Mouse (Mus musculus) Patski (cell line): ENCODE measurements around the gene Mpdz. TPM values are rescaled to one million over a fixed set of nuclear protein-coding genes. Genes with fewer than 3 reads are reported as not detected.

Experiments used
- ATAC-seq: fragments of 100-300 bp; one replicate; pipeline ENCODE4 v1.8.0; 2021
- CTCF ChIA-PET: fragments of 350-600 bp; sonication (Branson Sonifier 250); formaldehyde crosslinking; loops from one replicate; lab custom pipeline; 2022; ENCODE audit warnings: inconsistent platforms; lab: Charles Lee
- POLR2A ChIA-PET: fragments of 350-600 bp; sonication (Branson Sonifier 250); formaldehyde crosslinking; loops from one replicate; lab custom pipeline; 2022; ENCODE audit warnings: antibody characterized with exemption, inconsistent platforms; lab: Charles Lee
- DNase-seq: peaks from one replicate; pipeline ENCODE4 v3.0.0-alpha.2; 2011; ENCODE audit warnings: low read depth, low spot score
- H3K27me3 ChIP-seq: fragments of 371-371 bp; one replicate; pipeline ENCODE4 v1.5.1; 2021
- CTCF ChIP-seq: fragments of 100-300 bp; IDR thresholded peaks from one replicate; pipeline ENCODE4 v1.5.1; 2021
- in situ Hi-C: fragments of 300-500 bp; cut with MboI; formaldehyde crosslinking; loops from 3 replicates; pipeline ENCODE4 v1.11.1; 2018; ENCODE audit warnings: low pct_unique_long_range_greater_than_20kb, mixed read lengths
- polyA plus RNA-seq: library from polyadenylated mRNA; unstranded; gene quantifications from one replicate; pipeline ENCODE4 v1.2.3, GENCODE M21; 2021

Mpdz gene
- polyA plus RNA-seq, 1 experiment from 2014 or later, result 27.0 TPM

DNA sequence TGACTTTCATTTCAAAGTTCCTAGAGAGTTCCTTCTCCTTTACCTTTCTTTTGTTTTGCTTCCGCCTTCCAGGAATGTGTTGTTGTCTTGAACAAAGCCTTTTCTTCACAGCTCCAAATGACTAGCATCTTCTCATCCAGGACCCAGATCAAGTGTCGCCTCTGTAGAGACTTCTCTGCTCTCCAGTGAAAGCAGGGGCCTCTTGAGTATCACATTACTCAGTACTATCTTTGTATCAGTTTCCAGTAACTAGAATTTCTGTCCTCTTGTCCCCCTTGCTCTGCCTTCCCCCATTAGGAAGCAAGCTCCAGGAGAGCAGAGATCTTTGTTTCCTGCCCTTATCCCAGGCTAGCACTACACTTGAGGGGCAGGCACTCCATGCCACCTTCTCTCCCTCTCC, 9.6 kb upstream of the Mpdz start:
- in situ Hi-C loops, result no loop called here

DNA sequence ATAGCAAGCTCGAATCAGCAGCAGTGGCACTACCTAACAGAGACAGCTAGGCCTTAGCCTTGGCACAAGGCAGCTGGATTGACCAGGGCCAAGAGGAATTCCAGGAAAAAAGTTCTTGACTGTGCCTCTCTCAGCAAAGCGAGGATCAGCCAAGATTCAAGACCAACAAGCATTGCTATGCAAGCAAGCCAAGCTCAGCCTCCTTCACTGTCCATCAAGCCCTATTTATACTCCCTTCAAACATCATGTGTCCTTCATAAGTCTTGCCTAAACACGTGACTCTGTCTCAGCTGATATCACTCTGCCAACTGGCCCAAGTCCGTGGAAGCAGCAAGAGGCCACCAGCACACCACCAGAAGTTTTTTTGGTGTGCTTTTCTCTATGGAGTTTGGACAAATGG, 6.8 kb upstream of the Mpdz start:
- in situ Hi-C loops, result no loop called here
- CTCF ChIA-PET, result no interaction called here
- TF ChIP-seq CTCF, result no peak

More for the DNA sequence above, 9.6 kb upstream of the Mpdz start:
- ATAC-seq (no peak), DNase-seq (no peak)
- no peaks in the 10 kb centered on the region for H3K27me3 ChIP-seq
- TF ChIP-seq CTCF, result no peak
- ChIA-PET CTCF (no interaction called here), POLR2A (interaction anchor here (0.6 kb wide), 1 partner anchor 69 kb away, joined by 5 read pairs; no protein-coding TSS in a partner anchor)

DNA sequence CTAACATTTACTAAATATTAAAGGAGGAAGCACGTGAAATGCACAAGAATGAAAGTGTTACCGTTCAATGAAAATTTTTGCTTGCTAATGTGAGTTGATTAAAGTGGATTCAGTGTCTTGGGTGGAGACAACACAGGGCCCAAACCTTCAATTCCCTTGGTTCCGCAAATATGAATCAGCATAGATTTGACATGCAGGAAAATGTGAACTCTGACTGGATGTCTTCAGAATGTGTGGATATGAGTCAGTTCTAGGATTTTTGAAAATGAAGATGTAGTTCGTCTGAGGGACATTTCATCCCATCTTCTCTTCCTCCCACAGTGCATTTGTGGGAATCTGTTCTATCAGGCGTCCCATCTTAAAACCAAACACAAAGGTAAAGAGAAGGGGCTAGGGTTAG, 951 bp upstream of the Mpdz start:
- DNase-seq (no peak), ATAC-seq (no peak)
- ChIA-PET CTCF (no interaction called here), POLR2A (no interaction called here)
- H3K27me3 ChIP-seq, result no peaks in the 10 kb centered on the region
- no peak for TF ChIP-seq CTCF
- in situ Hi-C loops, result no loop called here

More for the DNA sequence above, 6.8 kb upstream of the Mpdz start:
- DNase-seq (no peak), ATAC-seq (no peak)
- no peaks in the 10 kb centered on the region for H3K27me3 ChIP-seq
- POLR2A ChIA-PET, result interaction anchor here (0.6 kb wide), 1 partner anchor 259 kb away, joined by 4 read pairs; no protein-coding TSS in a partner anchor

- H3K27me3 ChIP-seq, result no peaks in the 10 kb centered on the region
- no peak for DNase-seq
- TF ChIP-seq CTCF, result no peak
- no peak for ATAC-seq
- in situ Hi-C loops, result no loop called here
- CTCF ChIA-PET, result no interaction called here
- POLR2A ChIA-PET, result no interaction called here
Measured at GRCm38 (mm10) chr4:81433961-81434360, 8.7 kb downstream of the Mpdz start.

- H3K27me3 ChIP-seq, result no peaks in the 10 kb centered on the region
- CTCF ChIA-PET, result no interaction called here
- POLR2A ChIA-PET, result no interaction called here
- in situ Hi-C loops, result no loop called here
- DNase-seq, result no peak
- ATAC-seq, result no peak
- no peak for TF ChIP-seq CTCF
Measured at GRCm38 (mm10) chr4:81430826-81431225, 11.8 kb downstream of the Mpdz start.

DNA sequence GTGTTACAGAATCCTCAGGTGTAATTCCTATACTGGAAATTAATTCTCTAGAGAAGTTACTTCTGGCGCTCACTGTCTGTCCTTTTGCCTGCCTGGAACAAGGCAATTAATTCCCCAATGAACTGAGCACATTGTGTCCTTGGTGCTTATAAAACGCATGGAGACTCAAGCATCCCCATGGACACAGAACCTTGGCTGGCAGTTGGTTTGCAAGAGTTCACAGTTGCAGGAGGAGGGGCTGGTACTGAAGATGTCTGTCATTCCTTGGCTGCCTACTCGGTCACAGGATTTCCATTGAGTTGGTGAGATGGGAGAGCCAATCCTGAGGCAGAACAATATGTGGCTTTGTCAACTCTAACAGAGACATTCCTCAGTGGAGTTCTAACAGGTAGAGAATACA, 12.5 kb downstream of the Mpdz start:
- DNase-seq (no peak), ATAC-seq (no peak)
- TF ChIP-seq CTCF, result no peak
- CTCF ChIA-PET, result no interaction called here
- POLR2A ChIA-PET, result no interaction called here
- in situ Hi-C loops, result no loop called here
- H3K27me3 ChIP-seq, result no peaks in the 10 kb centered on the region

GRCm38 (mm10) chr4:81429670-81430069, 12.9 kb downstream of the Mpdz start:
- no peaks in the 10 kb centered on the region for H3K27me3 ChIP-seq
- in situ Hi-C loops, result no loop called here
- DNase-seq (no peak), ATAC-seq (no peak)
- ChIA-PET CTCF (interaction anchor here (0.7 kb wide), 1 partner anchor 39 kb away, joined by 3 read pairs; no protein-coding TSS in a partner anchor), POLR2A (no interaction called here)
- TF ChIP-seq CTCF, result no peak

DNA sequence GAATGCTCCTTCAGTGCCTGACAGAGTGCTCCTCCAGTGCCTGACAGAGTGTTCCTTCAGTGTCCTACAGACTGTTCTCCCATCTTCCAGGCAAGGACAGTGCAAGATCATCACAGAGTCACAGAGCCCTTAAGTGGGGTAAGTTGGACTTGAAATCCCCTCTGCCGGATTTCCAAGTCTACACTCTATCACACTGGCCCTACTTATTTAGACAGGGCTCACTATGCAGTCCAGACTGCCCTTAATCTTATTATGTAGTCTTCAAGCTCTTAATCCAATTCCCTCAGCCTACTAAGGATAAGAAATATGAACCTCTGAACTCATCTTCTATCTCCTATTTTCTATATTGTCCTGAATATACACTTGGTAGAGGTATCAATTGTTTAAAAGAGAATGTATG, 19.1 kb downstream of the Mpdz start:
- in situ Hi-C loops, result no loop called here
- CTCF ChIA-PET, result no interaction called here
- ATAC-seq, result no peak

DNA sequence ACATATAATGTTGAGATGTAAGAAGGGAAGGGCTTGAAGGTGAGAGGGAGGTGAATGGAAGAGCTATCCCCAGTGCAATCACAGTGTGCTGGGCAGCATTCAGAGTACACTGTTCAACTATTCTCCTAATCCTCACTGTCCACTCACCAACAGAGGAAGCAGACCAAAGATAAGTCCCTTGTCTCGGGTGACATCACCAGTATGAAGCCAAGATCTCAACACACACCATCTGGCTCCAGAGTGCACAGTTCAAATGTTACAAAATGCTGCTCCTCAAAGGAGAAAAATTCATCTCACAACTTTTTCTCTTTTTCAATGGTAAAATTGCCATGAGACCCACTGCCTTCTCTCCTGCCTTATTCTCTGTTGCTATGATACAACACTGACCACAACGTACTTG, 21.0 kb downstream of the Mpdz start:
- ATAC-seq (no peak), DNase-seq (no peak)
- ChIA-PET CTCF (no interaction called here), POLR2A (no interaction called here)
- in situ Hi-C loops, result no loop called here
- no peak for TF ChIP-seq CTCF
- no peaks in the 10 kb centered on the region for H3K27me3 ChIP-seq

More for the DNA sequence above, 19.1 kb downstream of the Mpdz start:
- no peaks in the 10 kb centered on the region for H3K27me3 ChIP-seq
- TF ChIP-seq CTCF, result no peak
- no peak for DNase-seq
- POLR2A ChIA-PET, result no interaction called here

DNA sequence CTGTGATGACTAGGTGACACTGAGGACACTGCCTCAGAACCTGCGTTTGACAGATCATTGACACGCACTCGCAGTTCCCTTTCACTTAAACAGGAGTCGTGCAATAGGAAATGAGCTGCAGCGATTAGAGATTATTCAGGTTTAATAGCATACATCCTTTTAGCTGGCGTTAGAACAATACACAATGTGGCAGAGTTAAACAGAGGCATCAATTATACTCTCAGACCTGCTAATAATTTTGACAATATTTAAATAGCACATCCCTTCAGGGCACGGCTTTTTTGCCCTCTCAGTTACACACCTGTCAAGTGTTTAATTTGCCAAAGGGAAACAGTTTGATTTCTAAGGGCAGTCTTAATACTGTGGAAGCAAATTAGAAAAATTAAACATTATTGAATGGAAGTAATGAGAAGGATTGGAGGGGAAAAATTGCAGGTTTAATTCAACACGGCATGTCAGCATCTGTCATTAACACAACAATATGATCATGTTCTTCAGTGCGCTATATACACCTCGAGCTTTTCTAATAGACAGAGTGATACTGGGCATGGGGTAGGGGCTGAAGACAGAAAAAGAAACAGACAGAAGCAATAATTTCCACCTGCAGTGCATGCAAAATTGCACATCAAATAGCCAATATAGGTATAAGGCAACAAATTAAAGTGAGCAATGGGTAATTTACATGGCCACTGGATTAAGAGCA, 27.1 kb downstream of the Mpdz start:
- in situ Hi-C loops, result no loop called here
- DNase-seq, result no peak
- POLR2A ChIA-PET, result no interaction called here
- CTCF ChIA-PET, result interaction anchor here (1.0 to 1.2 kb wide), 2 partner anchors 25 to 82 kb away, joined by 3 read pairs; no protein-coding TSS in a partner anchor
- ATAC-seq, result no peak
- no peaks in the 10 kb centered on the region for H3K27me3 ChIP-seq
- TF ChIP-seq CTCF, result no peak

DNA sequence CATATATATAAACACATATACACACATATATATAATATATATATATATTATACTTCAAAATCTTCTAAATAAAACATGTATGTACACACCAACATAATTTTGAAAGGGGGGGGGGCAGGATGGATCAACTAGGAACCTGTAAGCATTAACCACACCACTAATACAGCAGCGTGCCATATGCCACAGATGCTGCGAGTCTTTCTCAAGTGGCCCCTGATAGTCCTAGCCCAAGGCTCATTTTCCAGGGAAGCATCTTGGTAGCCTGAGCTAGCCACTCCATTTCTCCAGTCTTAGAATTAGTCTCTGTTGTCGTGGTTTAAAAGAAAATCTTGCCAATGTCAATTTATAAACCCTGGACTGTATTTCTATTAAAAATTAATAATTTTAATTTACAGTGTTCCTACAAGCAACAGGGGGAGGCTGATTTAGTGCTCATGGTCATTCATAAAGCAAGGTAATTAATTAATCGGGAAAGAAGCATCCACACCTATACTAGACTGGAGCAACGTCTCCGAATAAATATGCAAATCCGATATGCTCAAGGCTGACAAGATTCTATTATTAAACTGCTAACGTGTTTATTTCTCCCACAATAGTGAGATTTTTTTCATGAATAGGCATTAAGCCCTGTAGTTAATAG, 27.8 kb downstream of the Mpdz start:
- DNase-seq, result no peak
- no peak for TF ChIP-seq CTCF
- ChIA-PET CTCF (interaction anchor here (1.0 to 1.2 kb wide), 2 partner anchors 24 to 82 kb away, joined by 3 read pairs; no protein-coding TSS in a partner anchor), POLR2A (no interaction called here)
- no peak for ATAC-seq
- no peaks in the 10 kb centered on the region for H3K27me3 ChIP-seq
- in situ Hi-C loops, result no loop called here
